Mouse (Mus musculus) bone marrow, adult 2 months (tissue): Measurements from ENCODE around the gene Dlx3. TPM values are rescaled to one million over a fixed set of nuclear protein-coding genes. Genes with fewer than 3 reads are reported as not detected.

Experiments used
- H3K27ac ChIP-seq: fragments of 200-500 bp; 2 replicates; pipeline ENCODE4 v1.5.1; 2012; ENCODE audit warnings: low read depth, mild to moderate bottlenecking, control low read depth, inconsistent platforms, low read length; ENCODE audit not compliant: control insufficient read depth, poor library complexity, insufficient read depth
- H3K4me1 ChIP-seq: fragments of 200-500 bp; 2 replicates; pipeline ENCODE4 v1.6.1; 2011; ENCODE audit warnings: low read length; ENCODE audit not compliant: control insufficient read depth, insufficient read depth
- H3K4me3 ChIP-seq: fragments of 200-500 bp; replicated peaks from 2 replicates; pipeline ENCODE3; 2011; ENCODE audit warnings: mild to moderate bottlenecking, low read depth, low read length, control low read depth; ENCODE audit not compliant: control insufficient read depth
- CTCF ChIP-seq: fragments of 200-500 bp; IDR thresholded peaks from 2 replicates; pipeline ENCODE4 v1.5.1; 2011; ENCODE audit warnings: low read length, control low read depth; ENCODE audit not compliant: control insufficient read depth, insufficient read depth
- POLR2A ChIP-seq: fragments of 200-500 bp; IDR thresholded peaks from 2 replicates; pipeline ENCODE4 v1.6.1; 2011; ENCODE audit warnings: low read depth, mild to moderate bottlenecking, control low read depth, low read length, borderline replicate concordance; ENCODE audit not compliant: control insufficient read depth
- WGBS: fragments of 180-500 bp; shearing (Covaris S2); methylation state at CpG from one replicate; pipeline ENCODE4 v1.1.7; 2018; 5-methylcytosine and 5-hydroxymethylcytosine counted together
- polyA plus RNA-seq: library from polyadenylated mRNA; stranded (reverse); fragments of >200 nt; gene quantifications from 2 replicates; pipeline ENCODE4 v1.2.4, GENCODE M21; 2011; ENCODE audit warnings: low replicate concordance; ENCODE audit not compliant: missing spikeins, insufficient read depth, insufficient read length

The Dlx3 gene
- polyA plus RNA-seq, 1 experiment, result 0.57 TPM

DNA sequence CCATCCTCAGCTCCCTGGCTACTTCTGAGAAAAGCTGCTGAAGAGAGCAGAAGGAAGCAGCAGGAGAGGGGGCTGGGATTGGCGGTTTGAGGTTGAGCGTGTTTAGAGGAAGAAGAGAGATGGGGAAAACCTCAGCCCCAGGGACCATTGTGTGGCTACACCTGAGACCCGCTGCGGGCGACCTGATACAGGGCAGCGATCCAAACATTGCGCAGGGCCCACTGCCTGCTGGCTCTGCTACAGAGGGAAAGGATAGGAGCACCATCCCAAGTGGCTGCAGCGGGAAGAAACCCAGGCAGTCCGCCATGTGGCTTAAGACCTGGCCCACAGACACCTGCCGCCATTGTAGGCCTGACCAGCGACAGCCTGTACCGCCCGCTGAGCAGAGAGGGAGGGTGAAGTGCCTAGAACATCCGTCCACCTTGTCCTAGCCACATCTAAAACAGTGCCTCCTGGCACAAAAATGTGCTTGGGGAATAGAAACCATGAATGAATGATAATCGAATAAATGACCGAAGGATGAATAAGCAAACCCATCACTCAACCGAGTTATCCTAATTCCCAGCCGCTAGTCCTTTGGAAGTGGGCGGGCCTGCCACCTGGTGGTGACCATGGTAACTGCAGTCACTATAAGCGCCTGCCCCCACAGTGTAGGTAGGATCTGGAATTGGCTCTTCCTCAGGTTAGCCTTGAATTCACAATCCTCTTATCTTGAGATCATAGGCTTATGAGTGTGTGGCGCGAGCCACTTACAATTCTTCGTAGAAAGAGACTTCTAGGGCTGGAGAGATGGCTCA, 13.3 kb upstream of the Dlx3 start:
- WGBS, result 5% methylated on average over 23 of the region's 23 CpGs
- TF ChIP-seq POLR2A (no peak), CTCF (peak; percentile 86)
- no peak overlapping the region for H3K27ac ChIP-seq
- H3K4me3 ChIP-seq, result no peak overlapping the region
- H3K4me1 ChIP-seq, result no peaks in the 10 kb centered on the region

DNA sequence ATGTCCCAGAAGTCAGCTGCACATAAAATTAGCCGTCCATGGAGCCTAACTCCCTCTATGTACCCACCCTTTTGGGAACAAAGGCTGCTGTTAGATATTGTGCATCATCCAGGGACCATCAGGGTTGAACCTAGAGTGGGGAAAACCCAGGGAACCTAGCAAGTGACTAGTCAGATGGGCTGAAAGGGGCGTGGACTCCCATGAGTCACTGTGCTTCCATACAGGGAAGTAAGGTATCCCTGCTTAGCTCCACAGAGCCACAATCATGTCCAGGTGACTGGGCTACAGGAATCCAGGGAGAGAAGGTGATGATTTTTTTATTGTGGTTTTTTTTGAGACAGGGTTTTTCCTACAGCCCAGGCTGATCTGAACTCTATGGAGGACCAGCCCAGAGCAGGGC, 10.9 kb upstream of the Dlx3 start:
- H3K4me1 ChIP-seq, result no peaks in the 10 kb centered on the region
- no peak overlapping the region for H3K27ac ChIP-seq
- no peak for TF ChIP-seq CTCF
- WGBS, result 69% methylated on average over 2 of the region's 2 CpGs
- H3K4me3 ChIP-seq, result no peak overlapping the region

DNA sequence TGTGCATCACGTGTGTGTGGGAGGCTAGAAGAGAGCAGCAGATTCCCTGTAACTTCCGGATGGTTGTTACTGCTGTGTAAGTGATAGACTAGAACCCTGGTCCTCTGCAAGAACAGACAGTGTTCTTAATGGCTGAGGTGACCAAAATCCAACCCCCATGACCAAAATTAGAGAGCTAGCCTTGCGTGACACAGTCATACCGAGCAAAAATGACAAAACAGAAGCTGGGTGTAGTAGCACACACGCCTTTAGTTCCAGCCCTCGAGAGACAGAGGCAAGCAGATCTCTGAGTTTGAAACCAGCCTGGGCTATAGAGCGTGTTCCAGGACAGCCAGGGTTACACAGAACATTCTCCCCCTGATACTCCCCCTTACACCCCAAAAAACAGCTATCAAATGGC, 9.8 kb upstream of the Dlx3 start:
- TF ChIP-seq CTCF (no peak), POLR2A (no peak)
- Histone ChIP-seq H3K27ac (no peak overlapping the region), H3K4me3 (no peak overlapping the region), H3K4me1 (no peaks in the 10 kb centered on the region)
- 77% methylated on average over 7 of the region's 7 CpGs for WGBS

DNA sequence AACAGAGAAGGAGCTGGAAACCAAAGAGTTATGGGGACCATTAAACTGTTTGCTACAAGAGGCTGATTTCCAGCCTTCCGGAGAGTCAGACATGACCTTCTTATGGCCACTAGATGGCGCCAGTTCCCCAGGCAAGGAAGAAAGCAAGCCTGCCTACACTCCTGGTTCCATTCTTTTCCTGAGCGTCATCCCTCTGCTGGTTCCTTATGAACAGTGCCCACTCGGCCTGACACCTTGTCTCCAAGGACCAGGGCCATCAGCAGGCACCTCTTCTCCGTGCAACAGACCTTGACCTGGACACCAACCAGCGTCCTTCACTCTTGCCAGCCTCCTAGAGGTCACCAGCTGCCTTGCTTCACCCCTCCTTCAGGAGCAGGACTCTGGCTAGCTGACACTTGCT, 2.9 kb upstream of the Dlx3 start:
- H3K4me1 ChIP-seq, result no peaks in the 10 kb centered on the region
- TF ChIP-seq POLR2A (no peak), CTCF (peak; percentile 95)
- no peak overlapping the region for H3K4me3 ChIP-seq
- no peak overlapping the region for H3K27ac ChIP-seq
- 11% methylated on average over 6 of the region's 6 CpGs for WGBS

DNA sequence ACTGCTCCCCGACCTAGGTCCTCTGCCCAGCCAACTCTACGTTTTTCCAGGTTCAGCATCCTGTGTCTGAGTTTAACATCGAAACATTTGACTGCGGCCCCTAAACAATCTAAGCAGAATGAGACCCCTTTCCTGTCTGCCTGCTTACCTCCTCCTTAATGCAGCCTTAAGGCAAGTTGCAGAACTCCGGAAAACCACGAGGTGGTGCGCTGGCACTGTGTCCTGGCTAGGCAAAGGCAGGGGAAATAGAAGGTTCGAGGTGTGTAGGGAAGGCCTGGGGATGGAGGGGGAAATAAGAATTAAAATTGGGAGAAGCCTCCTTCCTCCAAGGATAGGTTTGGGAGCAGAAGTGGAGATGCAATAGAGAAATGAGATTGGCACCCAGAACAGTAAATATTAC, 1.4 kb upstream of the Dlx3 start:
- 5% methylated on average over 8 of the region's 8 CpGs for WGBS
- peak; percentile 78 for TF ChIP-seq CTCF
- TF ChIP-seq POLR2A, result no peak
- H3K27ac ChIP-seq, result no peak overlapping the region
- no peak overlapping the region for H3K4me3 ChIP-seq
- no peaks in the 10 kb centered on the region for H3K4me1 ChIP-seq

DNA sequence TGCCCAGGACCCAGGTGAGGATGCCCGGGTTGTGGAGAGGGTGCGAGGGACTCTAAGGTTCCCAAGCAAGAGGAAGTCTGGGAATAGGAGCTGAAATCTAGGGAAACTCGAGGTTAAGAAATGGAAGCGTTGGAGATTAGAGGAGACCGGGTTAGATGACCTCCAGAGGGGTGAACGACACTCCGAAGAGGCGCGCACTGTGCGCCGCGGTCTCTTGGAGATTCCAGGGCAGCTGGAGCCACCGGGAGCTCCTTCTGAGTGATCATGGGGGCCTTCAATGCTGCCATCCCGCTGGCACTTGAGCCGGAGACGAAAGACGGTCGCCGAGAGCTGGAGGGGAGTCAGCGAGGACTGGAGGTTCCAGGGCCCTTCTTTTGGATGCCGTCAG, 708 bp downstream of the Dlx3 start:
- no peaks in the 10 kb centered on the region for H3K4me1 ChIP-seq
- no peak overlapping the region for H3K27ac ChIP-seq
- no peak for TF ChIP-seq CTCF
- TF ChIP-seq POLR2A, result no peak
- H3K4me3 ChIP-seq, result no peak overlapping the region
- WGBS, result 6% methylated on average over 21 of the region's 21 CpGs

DNA sequence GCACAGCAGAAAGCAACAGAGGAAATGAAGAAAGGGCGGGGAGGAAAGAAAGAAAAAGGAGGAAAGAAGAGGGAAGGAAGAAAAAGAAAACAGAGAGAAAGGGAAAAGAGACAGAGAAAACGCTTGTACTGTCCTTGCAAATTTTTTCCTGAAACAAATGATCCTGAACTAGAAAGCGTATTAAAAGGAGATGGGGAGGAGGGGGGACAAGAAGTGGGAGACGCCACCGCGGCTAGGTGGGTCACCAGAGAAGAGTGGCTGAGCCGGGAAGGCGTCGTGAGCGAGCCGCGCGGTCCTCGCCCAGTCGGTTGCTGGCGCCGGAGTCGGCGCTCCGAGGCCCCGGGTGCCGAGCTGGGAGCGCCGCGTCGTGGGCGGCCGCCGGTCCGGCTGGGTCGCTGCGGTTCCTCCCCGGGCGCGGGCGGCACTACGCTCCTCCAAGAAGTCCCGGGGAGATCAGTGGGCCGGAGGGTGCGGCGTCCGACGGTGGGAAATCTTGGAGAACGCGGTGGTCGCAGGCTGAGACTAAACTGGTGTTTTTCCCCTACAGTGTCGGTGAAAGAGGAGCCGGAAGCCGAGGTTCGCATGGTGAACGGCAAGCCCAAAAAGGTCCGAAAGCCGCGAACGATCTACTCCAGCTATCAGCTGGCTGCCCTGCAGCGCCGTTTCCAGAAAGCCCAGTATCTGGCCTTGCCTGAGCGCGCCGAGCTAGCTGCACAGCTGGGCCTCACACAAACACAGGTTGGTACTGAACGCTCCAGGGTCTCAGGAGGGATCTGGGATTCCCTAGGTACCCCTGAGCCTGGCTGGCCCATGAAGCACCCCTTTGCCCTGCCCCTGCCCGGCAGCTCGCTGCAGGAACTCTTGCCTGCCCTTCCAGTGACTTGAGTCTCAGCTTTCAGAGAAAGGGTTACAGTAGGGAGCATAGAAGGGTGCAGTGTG, 1.5 kb downstream of the Dlx3 start:
- no peaks in the 10 kb centered on the region for H3K4me1 ChIP-seq
- H3K4me3 ChIP-seq, result no peak overlapping the region
- TF ChIP-seq POLR2A (no peak), CTCF (no peak)
- WGBS, result 3% methylated on average over 63 of the region's 63 CpGs
- H3K27ac ChIP-seq, result no peak overlapping the region

DNA sequence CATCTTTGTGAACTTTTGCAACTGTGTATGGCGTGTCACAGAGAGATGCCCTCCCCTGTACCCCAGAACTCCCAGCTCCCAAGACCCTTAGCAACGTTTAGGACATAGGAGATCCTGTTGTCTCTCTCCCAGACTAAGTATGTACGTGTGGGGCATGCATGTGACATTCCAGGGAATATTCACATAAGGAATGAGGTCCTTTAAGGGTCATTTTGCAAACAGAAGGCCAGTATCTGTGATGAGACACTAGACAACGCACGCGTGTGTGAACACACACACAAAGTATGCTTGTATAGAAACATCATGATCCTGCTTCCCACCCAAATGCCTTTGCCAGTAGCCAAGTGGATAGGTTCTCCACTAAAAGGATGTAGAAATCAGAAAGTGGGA, 2.2 kb downstream of the Dlx3 start:
- WGBS, result 68% methylated on average over 6 of the region's 6 CpGs
- Histone ChIP-seq H3K27ac (no peak overlapping the region), H3K4me3 (no peak overlapping the region), H3K4me1 (no peaks in the 10 kb centered on the region)
- no peak for TF ChIP-seq POLR2A
- TF ChIP-seq CTCF, result no peak
